Mouse (Mus musculus): ENCODE measurements at regions not wholly inside any gene's neighbourhood (a gene's known extent, or its start where the extent isn't known, plus 50 kb on each side); places are given as distances from the start of the nearest gene placed in this dataset.

GRCm38 (mm10) chr7:124455659-124456058, 473.0 kb downstream of the Hs3st4 start:
- no peak for DNase-seq

DNA sequence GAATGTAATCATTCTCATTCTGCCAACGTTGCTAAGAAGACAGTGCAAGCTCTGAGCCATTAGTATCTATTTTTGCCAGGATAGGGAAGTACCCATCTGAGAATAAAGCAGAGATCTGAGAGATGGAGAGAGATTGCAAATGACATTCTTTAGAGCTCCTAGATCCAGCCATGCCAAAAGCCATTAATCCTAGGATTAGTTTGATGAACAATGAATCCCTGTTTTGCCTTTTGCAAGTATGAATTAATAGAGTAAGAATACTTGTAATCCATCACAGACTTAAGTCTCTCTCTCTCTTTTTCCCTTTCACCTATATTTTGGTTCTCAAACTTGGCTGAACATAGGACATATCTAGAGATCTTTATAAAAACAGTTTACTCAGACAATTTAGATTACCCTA, 504.7 kb downstream of the Hs3st4 start:
- DNase-seq = no peak

DNA sequence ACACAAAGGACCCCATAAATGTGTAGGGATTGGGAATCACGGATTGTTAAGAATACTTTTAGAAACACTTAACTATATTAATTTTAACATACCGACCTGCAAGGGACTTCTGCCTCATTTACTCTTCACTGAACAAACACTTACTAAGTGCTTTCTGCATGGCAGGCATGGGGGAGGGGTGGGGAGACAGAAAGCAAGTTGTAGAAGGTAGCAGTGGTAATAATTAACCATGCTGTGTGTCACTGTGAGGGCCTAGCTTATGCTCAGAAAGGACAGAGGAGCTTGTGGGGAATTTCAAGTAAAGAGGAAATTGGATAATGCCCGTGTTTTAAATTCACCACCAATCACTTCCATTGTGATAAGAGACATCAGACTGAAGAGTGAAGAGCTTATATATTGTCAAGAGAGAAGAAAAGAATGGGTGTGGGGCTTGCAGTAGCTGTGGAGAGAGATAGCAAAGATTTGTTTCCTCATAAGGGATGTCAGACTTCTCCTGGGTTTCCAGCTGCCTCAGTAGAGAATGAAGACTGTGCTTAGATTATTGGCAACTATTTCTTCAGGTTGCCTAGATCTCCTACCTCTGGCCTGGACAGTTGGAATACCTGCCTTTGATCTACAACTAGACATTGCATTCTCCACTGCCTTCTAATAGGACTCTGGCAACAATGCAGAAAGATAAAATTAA, 508.6 kb downstream of the Hs3st4 start:
- peak; percentile 2 for DNase-seq

DNA sequence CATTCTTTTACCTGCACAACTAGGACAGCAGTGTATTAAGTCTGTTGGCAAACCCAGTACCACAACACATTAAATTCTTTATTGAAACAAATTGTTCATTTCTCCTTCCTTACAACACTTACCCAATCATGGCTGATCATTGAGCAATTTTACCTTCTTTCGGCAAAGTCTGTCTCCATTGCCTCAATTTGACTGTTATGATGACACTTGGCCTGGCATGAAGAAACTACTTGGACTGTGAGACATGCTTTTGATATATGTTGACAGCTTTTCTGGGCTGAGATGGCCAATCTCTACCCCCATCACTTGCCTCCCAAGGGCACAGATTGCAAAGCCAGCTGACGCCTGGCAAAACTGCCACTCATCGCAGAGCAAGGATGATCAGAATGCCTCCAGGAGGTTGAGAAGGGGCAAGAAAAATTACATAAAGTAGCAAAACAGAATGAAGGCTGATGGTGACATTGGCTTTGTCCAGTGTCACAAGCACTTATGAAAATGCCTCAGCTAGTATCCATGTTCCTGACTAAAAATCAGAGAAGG, 509.3 kb downstream of the Hs3st4 start:
- no peak for DNase-seq

DNA sequence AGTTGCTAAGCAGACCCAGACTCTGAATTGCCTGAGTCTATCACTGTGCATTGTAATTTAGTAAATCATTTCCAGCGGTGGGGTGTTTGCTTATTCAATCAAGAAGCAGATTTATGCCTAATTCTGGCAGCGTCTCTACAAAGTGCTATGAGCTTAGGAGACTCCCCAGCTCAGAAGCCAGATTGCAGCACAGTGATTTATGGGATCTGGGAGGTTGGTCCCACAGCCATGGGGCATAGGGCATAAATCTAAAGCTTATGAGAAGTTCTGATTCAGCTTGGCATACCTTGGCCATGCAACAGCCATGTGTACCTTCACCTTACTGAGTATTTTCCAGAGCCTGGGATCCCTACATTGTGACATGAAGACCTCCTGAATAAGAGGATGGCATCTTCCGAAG, 518.0 kb downstream of the Hs3st4 start:
- DNase-seq = no peak

- DNase-seq = no peak
Measured at GRCm38 (mm10) chr7:124502760-124503159, 520.1 kb downstream of the Hs3st4 start.

- no peak for DNase-seq
Measured at GRCm38 (mm10) chr7:124549038-124549437, 566.4 kb downstream of the Hs3st4 start.

GRCm38 (mm10) chr7:124557213-124557612, 574.5 kb downstream of the Hs3st4 start:
- DNase-seq = no peak

GRCm38 (mm10) chr7:124570804-124571203, 588.1 kb downstream of the Hs3st4 start:
- no peak for DNase-seq

DNA sequence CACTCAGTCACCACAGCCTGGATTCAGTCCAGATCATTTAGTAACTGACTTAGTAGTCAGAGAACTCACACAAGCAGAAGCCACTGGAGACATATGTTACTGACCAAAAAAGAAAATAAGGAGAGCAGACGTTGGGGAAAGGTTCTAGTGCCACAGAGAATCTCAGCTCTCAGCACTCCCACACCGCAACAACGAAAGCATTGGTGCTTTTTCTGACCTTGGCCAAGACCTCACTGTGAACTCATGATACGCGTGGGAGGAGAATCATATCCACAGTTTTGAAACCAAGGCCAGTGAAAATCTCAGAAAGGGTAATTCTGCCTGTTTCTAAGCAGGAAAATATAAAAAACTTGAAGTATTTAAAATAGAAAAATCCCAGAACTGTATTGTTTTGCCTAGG, 591.0 kb downstream of the Hs3st4 start:
- no peak for DNase-seq

DNA sequence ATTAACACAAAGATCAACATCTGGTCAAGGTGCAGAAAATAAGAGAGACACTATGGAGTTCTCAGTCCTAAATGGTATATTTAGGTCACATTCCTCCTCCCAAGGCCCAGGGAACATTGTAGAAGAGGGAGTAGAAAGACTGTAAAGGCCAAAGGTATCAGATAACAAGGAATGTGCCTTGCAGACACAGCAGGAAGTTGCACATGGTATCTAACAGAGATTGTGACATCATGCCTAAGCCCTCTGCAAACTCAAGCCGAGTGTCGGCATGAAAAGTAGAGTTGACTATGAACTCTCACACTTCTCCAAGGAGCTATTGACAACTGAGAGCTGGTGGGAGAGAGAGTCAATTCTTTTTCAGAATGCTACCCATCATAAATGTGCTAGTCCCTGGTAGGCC, 598.7 kb downstream of the Hs3st4 start:
- no peak for DNase-seq

DNA sequence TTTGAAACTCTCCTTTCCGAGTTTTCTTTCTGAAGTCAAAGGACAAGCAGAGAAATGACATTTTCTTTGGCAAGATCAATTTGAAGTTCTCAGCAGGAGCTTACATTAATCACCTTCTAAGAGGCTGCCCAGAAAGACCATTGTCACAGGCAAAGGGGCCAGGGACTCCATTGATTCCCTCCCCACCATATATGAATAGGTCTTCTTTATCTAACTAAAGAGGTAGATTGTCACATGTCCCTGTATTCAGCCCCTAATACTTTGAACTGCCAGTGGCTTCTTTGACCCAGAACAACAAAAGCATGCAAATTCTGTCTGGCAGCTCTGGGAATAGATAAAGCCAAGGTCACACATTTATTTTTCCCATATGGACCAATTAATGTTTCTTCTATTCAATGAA, 602.6 kb downstream of the Hs3st4 start:
- DNase-seq = no peak

DNA sequence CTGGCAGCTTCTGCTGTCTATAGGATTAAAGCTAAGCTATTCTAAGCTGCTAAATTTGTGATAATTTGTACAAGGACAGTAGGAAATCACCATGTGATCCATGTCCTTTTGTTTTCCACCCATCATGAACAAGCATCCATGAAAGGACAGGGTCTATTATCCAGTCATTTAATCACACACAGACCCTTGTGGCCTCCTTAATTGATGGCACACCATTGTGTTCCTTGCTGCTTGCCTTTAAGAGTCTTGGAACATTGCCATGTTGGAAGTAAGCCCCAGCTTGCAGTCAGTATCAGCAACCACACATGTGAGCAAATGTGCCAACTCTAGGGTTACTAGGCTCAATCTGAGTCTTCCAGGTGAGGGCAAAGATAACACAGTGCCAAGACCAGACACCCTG, 608.7 kb downstream of the Hs3st4 start:
- no peak for DNase-seq

DNA sequence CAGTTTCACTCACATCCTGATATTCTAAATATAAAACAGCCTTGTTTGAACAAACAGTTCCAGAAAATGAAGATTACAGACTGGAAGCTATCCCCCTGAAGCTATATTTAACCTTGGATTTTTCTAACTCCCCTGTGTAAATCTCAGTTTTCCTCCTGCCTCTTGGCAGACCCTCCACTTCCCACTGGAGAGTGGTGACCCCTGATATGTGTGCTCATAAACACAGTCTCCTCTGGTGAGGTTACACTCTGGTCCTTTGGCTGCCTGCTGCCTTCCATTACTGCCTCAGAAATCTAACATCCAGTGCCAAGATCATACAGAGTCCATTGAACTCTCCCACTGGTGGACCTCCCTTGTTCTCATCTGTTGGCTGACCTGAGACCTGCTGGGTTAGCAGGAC, 610.8 kb downstream of the Hs3st4 start:
- no peak for DNase-seq

DNA sequence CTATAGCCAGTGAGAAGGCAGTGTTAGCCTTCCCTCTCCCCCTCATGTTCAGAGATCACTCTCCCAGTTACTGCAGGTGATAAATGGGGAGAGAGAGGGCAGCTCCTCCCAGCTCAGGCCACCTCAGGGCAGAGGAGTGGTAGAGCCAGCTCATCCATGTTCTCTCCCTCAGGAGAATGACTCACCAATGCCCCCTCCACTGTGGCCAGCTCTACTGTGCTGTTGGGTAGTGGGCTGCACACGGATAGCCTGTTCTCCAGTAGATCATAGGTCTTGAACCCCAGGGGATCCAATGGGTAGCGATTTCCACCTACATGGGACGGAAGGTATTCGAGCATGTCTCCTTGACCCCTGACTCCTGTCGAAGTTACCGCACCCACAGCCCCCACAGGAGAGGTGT, 618.1 kb downstream of the Hs3st4 start:
- DNase-seq = no peak

GRCm38 (mm10) chr7:124604581-124604980, 621.9 kb downstream of the Hs3st4 start:
- DNase-seq = no peak

GRCm38 (mm10) chr7:124605978-124606377, 623.3 kb downstream of the Hs3st4 start:
- DNase-seq = no peak

GRCm38 (mm10) chr7:124607061-124607460, 624.4 kb downstream of the Hs3st4 start:
- no peak for DNase-seq

- no peak for DNase-seq
Measured at GRCm38 (mm10) chr7:124610437-124610836, 627.8 kb downstream of the Hs3st4 start.

DNA sequence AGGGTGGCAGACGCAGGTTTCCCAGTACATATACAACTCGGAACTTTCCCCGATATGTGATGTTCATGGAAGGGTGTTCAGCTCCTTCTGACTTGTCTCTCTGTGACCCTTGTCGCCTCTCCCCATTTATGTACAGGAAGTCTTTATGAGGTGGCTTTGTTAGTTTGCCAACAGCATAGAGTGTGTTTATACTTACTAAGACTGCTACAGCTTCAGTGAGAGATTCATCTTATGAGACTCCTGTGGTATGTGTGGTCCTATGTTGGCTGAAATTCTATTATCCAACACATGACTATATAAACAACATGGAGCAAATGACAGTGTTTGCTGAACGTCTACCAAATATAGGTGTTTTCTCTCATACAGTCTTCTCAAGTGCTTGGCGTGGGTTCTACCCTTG, 664.5 kb downstream of the Hs3st4 start:
- DNase-seq = no peak

- no peak for DNase-seq
Measured at GRCm38 (mm10) chr7:124667180-124667968, 684.7 kb downstream of the Hs3st4 start.

DNA sequence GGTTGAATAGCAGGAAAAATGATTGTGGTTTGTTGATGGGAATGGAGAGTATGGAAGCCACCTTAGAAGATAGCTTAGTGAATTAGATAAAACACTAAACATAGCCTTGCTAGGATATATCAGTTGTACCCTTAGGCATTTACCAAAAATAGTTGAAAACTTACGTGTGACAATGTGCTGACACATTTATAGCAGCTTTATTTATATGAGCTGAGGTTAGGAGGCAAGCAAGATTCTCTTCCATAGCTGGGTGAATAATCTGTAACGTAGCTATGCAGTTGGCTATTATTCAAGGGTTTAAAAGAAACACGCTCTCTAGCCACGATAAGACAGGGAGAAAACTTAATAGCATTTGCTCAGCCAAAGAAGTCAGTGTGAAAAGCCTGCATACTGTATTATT, 685.4 kb downstream of the Hs3st4 start:
- no peak for DNase-seq

DNA sequence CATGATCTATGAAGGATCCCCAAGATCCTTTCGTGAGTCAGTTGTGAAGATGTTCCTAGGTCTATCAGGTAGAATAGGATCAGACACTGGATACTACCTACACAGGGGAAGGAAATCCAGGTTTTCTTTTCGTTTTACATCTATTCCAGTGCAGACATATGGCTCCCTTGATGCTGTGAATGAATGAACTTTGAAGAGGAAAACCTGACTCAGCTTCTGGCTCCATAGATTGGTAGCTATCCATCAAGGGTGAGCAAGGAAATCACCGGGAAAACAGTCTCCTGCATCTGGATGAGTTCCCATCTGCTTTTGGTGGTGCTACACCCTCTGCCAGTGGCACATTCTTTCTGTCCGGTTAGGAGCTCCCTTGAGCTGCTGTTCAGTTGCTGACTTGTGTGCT, 687.8 kb downstream of the Hs3st4 start:
- no peak for DNase-seq

DNA sequence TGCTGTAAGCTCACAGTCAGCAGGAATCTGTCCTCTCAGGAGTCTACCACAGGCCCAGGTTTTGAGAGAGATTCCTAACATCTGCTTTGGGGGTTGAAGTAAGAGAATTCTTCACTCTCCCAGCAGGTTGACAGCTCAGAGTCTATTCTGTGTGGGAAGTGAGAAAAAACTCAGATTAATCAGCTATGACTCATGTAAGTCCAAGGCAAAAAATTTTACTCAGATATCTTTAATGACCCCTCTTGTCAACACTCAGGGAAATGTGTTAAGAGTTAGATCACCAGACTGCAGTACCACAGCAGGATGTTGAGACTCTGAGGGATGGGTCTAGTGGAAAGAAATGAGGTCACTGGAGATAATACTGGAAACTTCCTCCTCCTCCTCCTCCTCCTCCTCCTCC, 688.4 kb downstream of the Hs3st4 start:
- no peak for DNase-seq

Data from lung, postnatal 14 days (tissue).